Mouse (Mus musculus) kidney, adult 9 months (tissue): ENCODE results near the gene Pla2g16.

Source experiments
- DNase-seq: peaks from one replicate; pipeline ENCODE4 v3.0.0; 2022

The Pla2g16 gene

GRCm38 (mm10) chr19:7557328-7557822 is at the start of gene Pla2g16:
Pla2g16 (plus strand) TSS chr19:7557459.
- DNase-seq = peak; percentile 82

- DNase-seq = no peak
Observed at GRCm38 (mm10) chr19:7508026-7508425, 49.2 kb upstream of the Pla2g16 start.

- DNase-seq = no peak
Observed at GRCm38 (mm10) chr19:7516437-7516836, 40.8 kb upstream of the Pla2g16 start.

GRCm38 (mm10) chr19:7521619-7522018 is 35.6 kb upstream of the Pla2g16 start:
- DNase-seq = no peak

GRCm38 (mm10) chr19:7522856-7523255 is 34.4 kb upstream of the Pla2g16 start:
- DNase-seq = no peak

GRCm38 (mm10) chr19:7523292-7523691 is 34.0 kb upstream of the Pla2g16 start:
- no peak for DNase-seq

- DNase-seq = no peak
Observed at GRCm38 (mm10) chr19:7523781-7524180, 33.5 kb upstream of the Pla2g16 start.

GRCm38 (mm10) chr19:7524879-7525278 is 32.4 kb upstream of the Pla2g16 start:
- DNase-seq = no peak

- peak; percentile 62 for DNase-seq
Observed at GRCm38 (mm10) chr19:7528639-7529428, 28.4 kb upstream of the Pla2g16 start.

- no peak for DNase-seq
Observed at GRCm38 (mm10) chr19:7531906-7532305, 25.4 kb upstream of the Pla2g16 start.

GRCm38 (mm10) chr19:7533891-7534290 is 23.4 kb upstream of the Pla2g16 start:
- peak; percentile 11 for DNase-seq

- DNase-seq = no peak
Observed at GRCm38 (mm10) chr19:7548924-7549323, 8.3 kb upstream of the Pla2g16 start.

- no peak for DNase-seq
Observed at GRCm38 (mm10) chr19:7551550-7552300, 5.5 kb upstream of the Pla2g16 start.

- DNase-seq = no peak
Observed at GRCm38 (mm10) chr19:7552301-7552673, 5.0 kb upstream of the Pla2g16 start.

GRCm38 (mm10) chr19:7553441-7553840 is 3.8 kb upstream of the Pla2g16 start:
- DNase-seq = no peak

- no peak for DNase-seq
Observed at GRCm38 (mm10) chr19:7554881-7555280, 2.4 kb upstream of the Pla2g16 start.

- no peak for DNase-seq
Observed at GRCm38 (mm10) chr19:7556641-7557040, 618 bp upstream of the Pla2g16 start.

GRCm38 (mm10) chr19:7557844-7558243 is 585 bp downstream of the Pla2g16 start:
- no peak for DNase-seq

- no peak for DNase-seq
Observed at GRCm38 (mm10) chr19:7558675-7559074, 1.4 kb downstream of the Pla2g16 start.

- DNase-seq = no peak
Observed at GRCm38 (mm10) chr19:7559986-7560385, 2.7 kb downstream of the Pla2g16 start.

GRCm38 (mm10) chr19:7561456-7561855 is 4.2 kb downstream of the Pla2g16 start:
- DNase-seq = no peak

- DNase-seq = peak; percentile 22
Observed at GRCm38 (mm10) chr19:7562601-7563129, 5.4 kb downstream of the Pla2g16 start.

- DNase-seq = no peak
Observed at GRCm38 (mm10) chr19:7563676-7564075, 6.4 kb downstream of the Pla2g16 start.

- no peak for DNase-seq
Observed at GRCm38 (mm10) chr19:7564457-7564856, 7.2 kb downstream of the Pla2g16 start.
